Mouse (Mus musculus) thymus, postnatal 4 days (tissue): Measurements from ENCODE around the gene Shank1.

Source experiments
- DNase-seq: peaks from one replicate; pipeline ENCODE4 v3.0.0; 2021

Shank1 gene

DNA sequence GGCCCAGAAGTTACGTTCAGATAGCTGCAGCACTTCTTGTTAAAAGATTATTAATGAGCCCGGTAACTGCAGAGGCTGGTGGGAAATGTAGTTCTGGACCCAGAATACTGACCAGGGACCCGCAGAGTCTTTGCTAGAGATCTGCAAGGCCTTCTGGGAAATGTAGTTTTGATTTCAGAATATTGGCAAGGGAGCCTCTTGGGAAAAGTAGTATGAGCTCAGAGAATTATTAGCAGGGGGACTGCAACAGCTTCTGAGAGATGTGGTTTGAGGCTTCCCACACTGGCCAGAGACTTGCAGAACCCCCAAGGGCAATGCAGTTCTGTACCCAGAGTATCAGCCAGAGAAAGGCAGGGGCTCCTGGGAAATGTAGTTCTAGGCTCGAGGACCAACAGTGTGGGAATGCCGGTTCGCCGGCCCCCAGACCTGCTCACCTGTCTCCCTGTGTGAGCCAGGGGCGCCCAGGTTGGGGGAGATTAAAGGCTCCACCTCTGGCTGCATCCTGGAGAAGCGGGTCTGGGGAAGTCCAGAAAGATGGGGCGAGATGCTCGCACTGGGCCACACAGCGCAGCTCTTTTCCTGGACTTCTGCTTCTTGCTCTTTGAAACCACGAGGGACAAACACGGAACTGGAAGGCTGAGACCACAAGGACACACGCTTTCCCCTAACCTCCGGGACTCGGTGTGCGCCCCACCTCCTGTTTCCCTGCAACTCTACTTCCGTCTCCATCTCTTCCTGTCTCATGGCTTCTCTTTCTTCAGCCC lies 64.0 kb downstream of the Shank1 start:
- DNase-seq, result peak; percentile 63

DNA sequence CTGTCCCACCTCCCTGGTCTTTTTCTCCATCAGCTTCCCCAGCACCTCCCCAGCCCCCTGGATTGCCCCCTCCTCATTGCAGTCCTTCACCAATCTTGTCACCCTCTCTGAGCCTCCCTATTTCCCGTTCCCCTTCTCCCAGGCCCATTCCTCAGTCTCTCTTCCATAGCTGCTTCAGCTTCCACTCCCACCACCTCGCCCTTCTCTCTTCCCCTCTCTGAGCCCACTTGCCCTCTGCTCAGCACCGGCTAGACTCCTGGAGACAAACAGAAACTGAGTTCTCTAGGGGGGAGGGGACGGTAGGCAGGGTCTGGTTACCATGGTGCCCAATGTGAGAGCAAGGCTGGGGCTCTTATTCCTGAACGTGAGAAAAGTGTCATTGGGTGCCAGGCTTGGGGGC lies 64.7 kb downstream of the Shank1 start:
- DNase-seq, result no peak

DNA sequence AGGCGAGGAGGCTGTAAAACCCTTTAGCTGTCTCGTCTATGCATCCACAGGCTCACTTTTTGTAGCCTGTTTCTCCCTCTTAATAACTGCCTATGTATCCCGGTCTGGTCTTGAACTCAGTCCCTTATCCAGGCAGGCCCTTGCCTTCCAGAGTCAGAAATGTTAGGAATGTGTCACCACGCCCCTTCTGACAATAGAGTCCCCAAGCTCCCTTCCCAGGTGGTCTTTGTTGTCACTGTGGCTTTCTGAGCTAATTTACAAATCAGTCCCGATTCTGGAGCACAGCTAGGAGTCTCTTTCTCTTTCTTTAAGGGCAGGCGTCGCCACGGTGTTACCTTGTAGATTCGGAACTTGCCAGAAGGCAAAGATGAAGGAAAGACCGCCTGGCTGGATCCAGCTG lies 65.2 kb downstream of the Shank1 start:
- no peak for DNase-seq

DNA sequence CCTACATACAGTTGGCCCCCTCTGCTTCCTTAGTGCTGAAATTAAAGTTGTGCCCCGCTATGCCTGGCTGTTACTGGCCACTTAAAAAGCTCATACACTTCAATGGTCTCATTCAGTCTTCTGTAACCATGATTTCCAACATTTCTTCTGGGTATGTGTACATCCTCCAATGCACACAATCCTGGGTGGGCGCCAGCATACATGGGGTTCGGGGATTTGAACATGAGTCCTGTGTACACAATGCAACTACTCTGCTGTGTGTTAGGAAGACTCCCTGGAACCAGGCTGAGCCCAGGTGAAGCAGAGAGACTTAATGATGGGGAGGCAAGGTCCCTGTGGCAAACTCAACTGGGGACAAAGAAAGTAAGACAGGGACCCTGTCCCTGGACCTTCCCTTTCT lies 65.7 kb downstream of the Shank1 start:
- no peak for DNase-seq

DNA sequence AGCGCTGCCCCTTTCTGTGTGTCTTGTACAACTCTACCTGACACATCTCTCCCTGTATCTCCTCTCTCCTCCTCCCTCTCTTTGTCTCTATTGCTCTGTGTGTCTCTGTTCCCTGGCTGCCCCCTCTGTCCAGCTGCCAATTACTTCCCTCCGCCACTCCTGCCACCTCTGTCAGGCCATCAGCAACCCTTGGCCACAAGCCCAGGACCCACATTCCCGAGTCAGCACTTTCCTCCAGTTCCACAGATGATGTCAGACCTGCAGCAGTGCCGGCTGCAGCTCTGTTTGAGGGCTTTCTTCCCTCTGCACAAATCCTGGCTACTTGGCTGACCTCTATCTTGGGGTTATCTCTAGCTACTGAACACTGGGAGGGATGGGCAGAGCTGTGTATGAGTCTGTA lies 68.2 kb downstream of the Shank1 start:
- no peak for DNase-seq

DNA sequence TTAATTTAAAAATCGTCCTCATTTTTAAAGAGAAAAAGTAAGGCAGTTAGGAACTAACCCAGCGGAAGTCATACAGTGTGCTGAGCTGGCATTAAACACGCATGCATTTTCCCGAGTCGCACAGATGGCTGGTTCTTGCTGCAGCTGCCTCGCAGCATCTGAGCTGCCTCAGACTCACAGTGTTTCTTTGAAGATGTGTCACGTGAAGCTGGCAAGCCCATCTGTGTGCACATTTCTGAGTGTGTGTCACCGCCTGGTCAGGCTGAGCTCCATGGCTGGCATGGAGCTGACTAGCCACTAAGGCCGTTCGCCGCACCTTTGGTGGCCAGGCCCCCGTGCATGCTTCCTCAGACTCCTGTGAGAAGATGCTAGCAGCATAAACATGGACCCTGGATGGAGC lies 72.5 kb downstream of the Shank1 start:
- peak; percentile 42 for DNase-seq

DNA sequence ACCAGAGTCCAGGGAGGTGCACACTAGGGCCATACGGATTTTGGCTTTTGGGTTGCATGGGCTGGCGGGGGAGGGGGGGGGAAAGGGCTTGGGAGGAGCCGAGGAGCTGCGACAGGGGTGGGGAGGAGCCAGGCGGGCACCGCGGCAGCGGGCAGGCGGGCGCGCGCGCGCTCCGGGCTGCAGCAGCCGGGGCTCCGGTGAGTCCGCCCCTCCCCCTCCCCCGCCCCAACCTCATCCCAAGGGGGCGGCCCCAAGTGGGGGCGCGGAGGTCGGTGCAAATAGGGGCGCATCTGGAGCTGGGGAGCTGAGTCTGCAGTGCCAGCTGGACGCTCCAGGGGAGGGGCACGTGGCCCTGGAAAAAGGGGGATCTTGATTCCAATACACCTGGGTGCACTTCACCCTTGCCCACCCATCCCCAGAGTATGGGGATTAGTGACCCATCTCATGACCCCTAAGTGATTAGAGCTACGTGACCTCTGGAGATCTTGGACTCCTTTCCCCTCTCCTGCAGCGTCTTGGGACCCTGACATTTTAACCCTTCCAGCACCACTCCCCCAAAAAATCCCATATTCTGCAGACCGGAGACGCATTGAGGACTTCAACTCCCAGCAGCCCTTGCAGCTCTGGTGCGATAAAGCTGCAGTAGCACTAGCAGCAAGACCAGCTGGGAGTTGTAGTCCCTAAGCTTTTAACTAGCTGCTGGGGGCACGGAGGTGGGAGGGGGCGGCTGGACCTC lies 74.1 kb downstream of the Shank1 start, which contains the start of gene Syt3:
Gene Syt3, plus strand, starts transcription at position 123 of the 736 bp plus-strand sequence.
- peak; percentile 71 for DNase-seq

DNA sequence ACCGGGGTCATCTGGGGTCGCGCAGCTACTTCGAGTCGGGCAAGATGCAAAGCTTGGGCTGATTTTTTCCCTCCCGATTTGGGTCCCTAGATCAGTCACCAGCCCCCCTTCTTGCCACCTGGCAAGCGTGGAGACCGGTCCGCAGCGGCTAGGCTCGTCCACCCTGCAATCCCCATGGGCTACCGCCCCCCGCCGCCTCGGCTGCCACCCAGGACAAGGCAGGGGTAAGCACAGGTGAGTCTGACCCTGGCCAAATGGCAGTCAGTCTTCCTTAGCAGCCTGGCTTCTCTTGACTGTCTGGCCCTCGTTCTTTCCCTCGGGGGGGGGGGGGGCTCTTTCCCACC lies 74.6 kb downstream of the Shank1 start:
- no peak for DNase-seq

DNA sequence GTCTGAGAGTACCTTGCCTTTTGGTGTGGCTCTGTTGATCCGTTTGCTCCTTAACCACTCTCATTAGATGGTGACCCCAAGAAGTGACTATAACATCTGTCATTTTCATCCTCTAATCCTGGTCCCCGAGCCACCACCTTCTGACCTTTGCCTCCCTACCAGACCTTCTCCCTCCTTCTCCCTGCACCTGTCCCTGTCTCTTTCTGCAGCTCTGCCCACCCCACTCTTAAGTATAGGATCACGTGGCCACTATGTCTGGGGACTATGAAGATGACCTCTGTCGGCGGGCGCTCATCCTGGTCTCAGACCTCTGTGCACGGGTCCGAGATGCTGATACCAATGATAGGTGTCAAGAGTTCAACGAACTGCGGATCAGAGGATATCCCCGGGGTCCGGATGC lies 75.7 kb downstream of the Shank1 start, which contains the start of gene 1700008O03Rik:
Gene 1700008O03Rik, minus strand, starts transcription at position 101 of the 400 bp plus-strand sequence.
- DNase-seq, result no peak

DNA sequence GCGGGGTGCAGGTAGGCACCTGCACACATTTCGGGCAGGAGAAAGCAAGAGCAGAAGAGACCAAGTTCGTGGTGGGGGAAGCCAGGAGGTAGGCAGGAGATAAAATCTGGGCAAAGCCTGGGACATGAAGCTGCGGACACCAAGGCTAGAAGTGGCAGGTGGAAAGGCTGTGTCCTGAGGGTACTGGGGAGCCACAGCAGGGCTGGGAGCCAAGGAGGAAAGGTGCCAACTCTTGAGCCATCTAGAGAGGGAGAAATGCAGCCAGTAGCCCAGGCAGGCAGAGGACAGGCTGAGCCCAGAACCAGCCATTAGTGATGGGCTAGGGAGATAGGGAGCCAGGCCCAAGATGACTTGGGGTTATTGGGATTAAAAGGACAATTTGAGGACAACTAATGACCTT lies 81.8 kb downstream of the Shank1 start:
- DNase-seq, result no peak

DNA sequence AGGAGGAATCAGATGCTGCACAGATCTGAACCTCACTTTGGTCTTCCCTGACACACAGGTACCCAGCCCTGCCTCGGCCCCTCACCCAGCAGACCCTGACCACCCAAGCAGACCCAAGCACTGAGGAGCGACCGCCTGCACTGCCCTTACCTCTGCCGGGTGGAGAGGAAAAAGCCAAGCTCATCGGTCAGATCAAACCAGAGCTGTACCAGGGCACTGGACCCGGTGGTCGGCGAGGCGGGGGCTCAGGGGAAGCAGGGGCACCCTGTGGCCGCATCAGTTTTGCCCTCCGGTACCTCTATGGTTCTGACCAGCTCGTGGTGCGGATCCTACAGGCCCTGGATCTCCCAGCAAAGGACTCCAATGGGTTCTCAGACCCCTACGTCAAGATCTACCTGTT lies 82.3 kb downstream of the Shank1 start:
- no peak for DNase-seq

DNA sequence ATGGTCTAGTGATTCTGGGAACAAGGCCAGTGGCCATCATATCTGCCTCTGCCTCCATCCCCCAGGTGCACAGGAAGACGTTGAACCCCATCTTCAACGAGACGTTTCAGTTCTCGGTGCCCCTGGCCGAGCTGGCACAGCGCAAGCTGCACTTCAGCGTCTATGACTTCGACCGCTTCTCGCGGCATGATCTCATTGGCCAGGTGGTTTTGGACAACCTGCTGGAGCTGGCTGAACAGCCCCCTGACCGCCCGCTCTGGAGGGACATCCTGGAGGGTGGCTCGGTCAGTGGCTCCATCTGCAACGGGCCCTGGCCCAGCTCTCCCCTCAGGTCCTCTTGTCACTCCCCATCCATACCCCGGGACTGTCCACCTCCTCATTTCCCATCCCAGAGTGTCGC lies 83.2 kb downstream of the Shank1 start:
- no peak for DNase-seq

DNA sequence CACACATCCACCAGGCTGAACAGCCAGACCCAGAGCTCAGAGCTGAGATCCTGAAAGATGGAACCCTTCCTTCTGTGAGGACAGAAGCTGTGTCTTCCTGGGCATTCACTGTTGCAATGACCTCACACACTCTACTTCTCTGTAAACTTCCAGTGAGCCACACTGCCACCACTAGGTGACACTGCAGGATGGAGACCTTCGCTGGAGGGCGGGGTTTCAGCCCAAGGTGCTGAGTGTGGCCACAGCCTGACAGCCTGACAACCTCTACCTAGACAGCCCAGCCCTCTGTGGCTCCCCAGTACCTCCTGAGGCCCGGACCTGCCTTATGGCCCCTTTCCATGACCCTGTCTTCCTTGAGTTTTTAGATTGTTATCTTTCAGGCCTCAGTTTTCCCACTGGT lies 88.5 kb downstream of the Shank1 start:
- peak; percentile 79 for DNase-seq

DNA sequence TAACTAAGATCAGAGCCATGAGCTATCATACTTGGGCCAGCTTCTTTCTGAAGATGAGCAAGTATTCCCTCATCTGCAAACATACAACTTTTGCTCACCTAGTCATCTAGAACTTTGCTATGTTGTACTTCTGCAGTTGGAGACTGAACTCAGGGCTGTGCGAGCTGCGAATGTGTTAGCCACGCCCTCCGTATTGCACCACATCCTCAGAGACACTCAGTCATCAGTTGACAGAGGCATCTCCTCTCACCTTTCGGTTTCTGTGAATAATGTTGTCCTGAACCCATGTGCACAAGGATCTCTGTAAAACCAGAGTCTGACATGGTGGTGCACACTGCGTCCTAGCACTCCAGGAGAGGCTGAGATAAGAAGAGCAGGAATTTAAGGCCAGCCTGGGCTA lies 91.6 kb downstream of the Shank1 start:
- no peak for DNase-seq

DNA sequence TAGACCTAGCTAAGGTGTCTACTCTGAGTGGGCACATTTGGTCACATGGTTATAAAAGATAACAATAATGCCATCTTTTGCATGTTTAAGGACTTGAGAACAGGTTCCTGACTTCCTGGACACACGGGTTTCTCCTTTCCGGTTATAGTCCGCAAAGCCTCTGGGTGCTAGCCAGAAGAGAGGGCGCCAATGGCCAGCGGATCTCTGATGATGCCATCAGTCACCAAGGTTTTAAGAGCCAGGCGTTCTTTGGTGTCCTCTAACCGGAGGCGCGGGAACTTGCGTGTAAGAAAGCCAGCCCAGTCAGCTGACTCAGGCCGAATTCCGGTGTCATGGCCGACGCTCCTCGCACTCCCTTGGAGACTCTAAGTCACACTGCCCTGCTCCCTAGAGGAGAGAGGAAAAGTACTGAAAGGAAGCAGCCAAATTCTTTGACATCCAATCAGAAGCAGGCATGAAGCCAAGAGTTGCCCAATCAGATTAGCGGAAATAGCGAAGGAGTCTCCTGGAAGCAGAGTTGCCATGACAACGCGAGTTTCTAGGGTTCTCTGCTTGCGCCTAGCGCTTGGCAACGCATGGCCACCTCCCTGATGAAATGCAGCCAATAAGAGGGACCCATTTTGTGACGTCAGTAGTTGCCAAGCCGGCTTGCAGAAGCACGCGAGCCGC lies 95.4 kb downstream of the Shank1 start:
- DNase-seq, result peak; percentile 87

DNA sequence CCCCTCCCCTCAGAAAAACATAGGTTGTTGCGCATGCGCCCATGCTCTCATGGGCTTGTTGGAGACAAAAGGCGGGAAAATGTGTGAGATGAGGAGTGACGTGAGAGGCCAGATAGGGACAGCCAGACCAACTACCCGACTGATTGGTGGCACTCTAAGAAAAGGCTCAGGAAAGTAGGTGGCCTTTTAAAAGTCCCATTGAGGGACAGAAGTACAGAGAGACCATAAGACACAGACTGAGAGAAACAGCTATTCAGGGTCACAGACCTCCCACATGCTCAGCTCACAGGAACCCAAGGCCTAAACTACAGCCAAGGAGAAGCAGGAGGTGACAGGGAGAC lies 95.9 kb downstream of the Shank1 start:
- DNase-seq, result no peak
